Comparison of ENCODE assay signal across 26 mouse cellular contexts in genomic region chr3:65457931-65458330, GRCm38 (mm10).
DNase-seq lines count a peak whose midpoint lies in the region; ATAC-seq and TF ChIP-seq lines count a peak whose summit lies in the region.
"Had no signal": no experiment of that assay in that cellular context is flagged by ENCODE, and none has a peak within 500 bp of the region (broad histone marks: within the 10 kb centered on the region; RNA-seq: fewer than 3 reads in every experiment).

No protein-coding gene starts in this region.

- POLR2A ChIA-PET in Patski (lab: Charles Lee) = interaction anchor here (0.6 kb wide), 2 partner anchors 28 to 384 kb away, joined by 4 read pairs; no protein-coding TSS in a partner anchor

- H3K27ac ChIP-seq in gastrocnemius, adult 2 months = 0 out of 2 replicates have a peak overlapping the region, but pooled peaks have one; percentile 24
- peak overlapping the region; percentile 78 for H3K27ac ChIP-seq in embryonic fibroblast, embryonic 13.5 days (ENCODE audit: insufficient read depth, low read length)
- H3K27ac ChIP-seq: embryonic facial prominence, embryonic 10.5 days; embryonic facial prominence, embryonic 12.5 days; forebrain, embryonic 10.5 days; forebrain, embryonic 12.5 days had no signal

- peak; percentile 54 for ATAC-seq in Patski
- no peak for ATAC-seq in megakaryocyte, adult 5-6 weeks (ENCODE audit: poor library complexity, severe bottlenecking)
- ATAC-seq: CD4-positive, CD25-positive, alpha-beta regulatory T cell, adult 4 months; forebrain, embryonic 14.5 days; forebrain, embryonic 16.5 days had no signal

- no peak overlapping the region for H3K4me3 ChIP-seq in gastrocnemius, adult 2 months
- H3K4me3 ChIP-seq in embryonic fibroblast, embryonic 13.5 days (ENCODE audit: insufficient read depth, low read length) = no peak overlapping the region
- H3K4me3 ChIP-seq: embryonic facial prominence, embryonic 10.5 days; embryonic facial prominence, embryonic 12.5 days; erythroblast, embryonic 14.5 days; forebrain, embryonic 10.5 days; forebrain, embryonic 12.5 days had no signal

- TF ChIP-seq POLR2A in embryonic fibroblast, embryonic 13.5 days (IDR thresholded peaks at IDR 0.05; ENCODE audit: low read depth, low read length) = no peak

- in situ Hi-C loops in Patski (cut with MboI; ENCODE audit: low pct_unique_long_range_greater_than_20kb) = no loop called here

- TF ChIP-seq CTCF in gastrocnemius, adult 2 months (IDR thresholded peaks at IDR 0.05) = no peak
- TF ChIP-seq CTCF in Patski (IDR thresholded peaks at IDR 0.05) = no peak
- no peak for TF ChIP-seq CTCF in embryonic fibroblast, embryonic 13.5 days (IDR thresholded peaks at IDR 0.05; ENCODE audit: borderline replicate concordance, insufficient read depth, low read length)

- peaks cover 8% of the 10 kb centered on the region for H3K27me3 ChIP-seq in Patski
- H3K27me3 ChIP-seq: CH12.LX; embryonic facial prominence, embryonic 12.5 days; forebrain, embryonic 12.5 days had no signal

- DNase-seq in gastrocnemius, adult 2 months = no peak
- no peak for DNase-seq in gastrocnemius, adult 8-10 months (ENCODE audit: low spot score in 2 of 2)
- DNase-seq in 3T3-L1 (ENCODE audit: low read depth, low spot score) (peak; percentile 18), Patski (ENCODE audit: low read depth, low spot score) (no peak)
- DNase-seq in urinary bladder, postnatal 10 days (ENCODE audit: low spot score) = no peak
- no peak for DNase-seq in left cerebral cortex, postnatal 4 days
- DNase-seq: adrenal gland, adult 2 months; adrenal gland, postnatal 10 days; adrenal gland, postnatal 25 days; B cell, adult 2 months; cerebellum, adult 11-12 months; cerebellum, adult 2 months; cerebellum, adult 9-10 months; cerebellum, postnatal 10 days; cerebellum, postnatal 25 days had no signal

- H3K4me1 ChIP-seq in embryonic fibroblast, embryonic 13.5 days (ENCODE audit: control insufficient read depth, insufficient read depth, low read length) = 0 out of 2 replicates have a peak, but pooled peaks cover 2% of the 10 kb centered on the region

- CTCF ChIA-PET in Patski (lab: Charles Lee) = interaction anchor here (1.2 kb wide), 1 partner anchor 12 kb away, joined by 3 read pairs; no protein-coding TSS in a partner anchor

- intact Hi-C loops in gastrocnemius, adult 2 months (cut with DNase I) = no loop called here
- intact Hi-C loops in left cerebral cortex, postnatal 4 days (cut with DNase I) = no loop called here
